Mouse (Mus musculus) liver, adult 2 months (tissue): Measurements from ENCODE around the gene Akr1c19.
"Not testable (repeated sequence)": the region's sequence is repeated elsewhere in the genome, so short reads cannot be mapped to it uniquely, and the experiment has no call there.

Source experiments
- CTCF ChIP-seq: fragments of 200-500 bp; IDR thresholded peaks from 2 replicates; pipeline ENCODE4 v1.5.1; 2011; ENCODE audit warnings: low read depth, low read length, control low read depth
- POLR2A ChIP-seq: fragments of 200-500 bp; IDR thresholded peaks from 2 replicates; pipeline ENCODE4 v1.6.1; 2011; ENCODE audit warnings: low read length, control low read depth; ENCODE audit not compliant: insufficient read depth; ENCODE audit errors: extremely low read depth

DNA sequence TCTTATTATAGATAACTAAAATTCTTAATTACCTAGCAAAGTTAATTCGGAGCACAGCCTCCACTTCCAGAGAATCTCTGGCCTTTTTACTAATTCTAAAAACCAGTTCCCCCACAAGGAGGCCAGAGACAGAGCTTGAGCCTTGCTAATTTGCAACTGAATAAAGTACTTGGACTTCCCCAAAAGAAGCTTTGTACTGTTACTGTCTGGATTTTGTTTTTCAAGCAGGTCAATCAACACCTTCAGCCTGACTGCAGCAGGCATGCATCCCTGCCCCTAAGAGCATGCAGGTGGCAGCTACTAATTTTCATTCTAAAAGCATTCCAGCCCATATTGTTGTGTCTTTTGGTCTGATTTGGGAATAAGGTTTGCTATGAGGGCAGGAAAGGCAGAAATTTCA, 13.0 kb upstream of the Akr1c19 start:
- TF ChIP-seq POLR2A, CTCF: not testable (repeated sequence)
